Mouse (Mus musculus): ENCODE measurements around the gene Kcnip1.
A peak's percentile ranks its signal among the peaks of the same experiment; 100 is the strongest.

The Kcnip1 gene

GRCm38 (mm10) chr11:33890382-33890781 lies 102.6 kb downstream of the Kcnip1 start:
- DNase-seq = no peak

GRCm38 (mm10) chr11:33887660-33888059 lies 105.3 kb downstream of the Kcnip1 start:
- no peak for DNase-seq

- DNase-seq = no peak
Measured at GRCm38 (mm10) chr11:33885981-33886380, 107.0 kb downstream of the Kcnip1 start.

GRCm38 (mm10) chr11:33882731-33883328 lies 110.1 kb downstream of the Kcnip1 start:
- peak; percentile 7 for DNase-seq

GRCm38 (mm10) chr11:33874925-33875324 lies 118.0 kb downstream of the Kcnip1 start:
- DNase-seq = no peak

- DNase-seq = peak; percentile 76
Measured at GRCm38 (mm10) chr11:33873071-33873781, 119.7 kb downstream of the Kcnip1 start.

- no peak for DNase-seq
Measured at GRCm38 (mm10) chr11:33872716-33873048, 120.3 kb downstream of the Kcnip1 start.

- DNase-seq = peak; percentile 67
Measured at GRCm38 (mm10) chr11:33871998-33872715, 120.8 kb downstream of the Kcnip1 start.

GRCm38 (mm10) chr11:33870246-33870645 lies 122.7 kb downstream of the Kcnip1 start:
- DNase-seq = no peak

- no peak for DNase-seq
Measured at GRCm38 (mm10) chr11:33869559-33869958, 123.4 kb downstream of the Kcnip1 start.

- DNase-seq = no peak
Measured at GRCm38 (mm10) chr11:33866775-33867174, 126.2 kb downstream of the Kcnip1 start.

- DNase-seq = no peak
Measured at GRCm38 (mm10) chr11:33864245-33864644, 128.7 kb downstream of the Kcnip1 start.

- no peak for DNase-seq
Measured at GRCm38 (mm10) chr11:33861823-33862222, 131.1 kb downstream of the Kcnip1 start.

- DNase-seq = no peak
Measured at GRCm38 (mm10) chr11:33860905-33861582, 131.9 kb downstream of the Kcnip1 start.

GRCm38 (mm10) chr11:33849614-33850013 lies 143.3 kb downstream of the Kcnip1 start:
- DNase-seq = peak; percentile 1

- DNase-seq = no peak
Measured at GRCm38 (mm10) chr11:33848685-33849084, 144.3 kb downstream of the Kcnip1 start.

- DNase-seq = no peak
Measured at GRCm38 (mm10) chr11:33845931-33846330, 147.0 kb downstream of the Kcnip1 start.

GRCm38 (mm10) chr11:33843294-33843864 lies 149.6 kb downstream of the Kcnip1 start:
- DNase-seq = no peak

GRCm38 (mm10) chr11:33839049-33839448 lies 153.9 kb downstream of the Kcnip1 start:
- no peak for DNase-seq

- no peak for DNase-seq
Measured at GRCm38 (mm10) chr11:33829774-33830173, 163.2 kb downstream of the Kcnip1 start.

GRCm38 (mm10) chr11:33827829-33828206 lies 165.1 kb downstream of the Kcnip1 start:
- no peak for DNase-seq

- no peak for DNase-seq
Measured at GRCm38 (mm10) chr11:33827085-33827828, 165.7 kb downstream of the Kcnip1 start.

Measured in lung, postnatal 36 days (tissue).